Mouse (Mus musculus) cortical plate, adult 2 months (tissue): ENCODE results near the gene Gramd2.

Experiments used
- CTCF ChIP-seq: fragments of 200-500 bp; IDR thresholded peaks from 2 replicates; pipeline ENCODE4 v1.5.1; 2011; ENCODE audit warnings: mild to moderate bottlenecking, control low read depth, low read length; ENCODE audit not compliant: insufficient read depth; ENCODE audit errors: extremely low read depth
- POLR2A ChIP-seq: fragments of 200-500 bp; IDR thresholded peaks from 2 replicates; pipeline ENCODE4 v1.6.1; 2011; ENCODE audit warnings: mild to moderate bottlenecking, low read length, control low read depth; ENCODE audit not compliant: insufficient read depth; ENCODE audit errors: extremely low read depth

DNA sequence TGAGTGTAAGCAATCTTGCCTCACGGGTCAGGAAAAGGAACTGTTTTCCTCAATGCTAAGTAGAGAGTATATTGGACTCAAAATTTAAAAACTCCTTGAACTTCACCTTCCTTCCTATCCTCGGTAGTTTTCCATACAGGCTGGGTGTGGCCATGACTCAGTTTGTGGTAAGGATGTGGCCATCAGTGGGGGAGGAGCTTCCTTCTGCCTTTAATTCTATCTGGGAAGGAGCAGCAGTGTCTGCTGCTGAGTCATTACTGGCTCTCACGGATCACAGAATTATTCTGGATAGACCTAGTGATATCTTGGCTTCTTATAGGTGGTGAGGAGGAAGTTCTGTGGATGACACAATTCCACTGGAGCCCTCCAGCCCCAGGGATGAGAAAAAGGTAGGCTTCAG lies 26.6 kb upstream of the Gramd2 start:
- no peak for TF ChIP-seq CTCF
- no peak for TF ChIP-seq POLR2A
